Mouse (Mus musculus) ES-CJ7 (cell line): ENCODE results near the gene Nfil3.
A peak's percentile ranks its signal among the peaks of the same experiment; 100 is the strongest.

Experiments used
- DNase-seq: peaks from one replicate; pipeline ENCODE4 v3.0.0; 2011; ENCODE audit warnings: low read depth, low spot score

Nfil3 gene

DNA sequence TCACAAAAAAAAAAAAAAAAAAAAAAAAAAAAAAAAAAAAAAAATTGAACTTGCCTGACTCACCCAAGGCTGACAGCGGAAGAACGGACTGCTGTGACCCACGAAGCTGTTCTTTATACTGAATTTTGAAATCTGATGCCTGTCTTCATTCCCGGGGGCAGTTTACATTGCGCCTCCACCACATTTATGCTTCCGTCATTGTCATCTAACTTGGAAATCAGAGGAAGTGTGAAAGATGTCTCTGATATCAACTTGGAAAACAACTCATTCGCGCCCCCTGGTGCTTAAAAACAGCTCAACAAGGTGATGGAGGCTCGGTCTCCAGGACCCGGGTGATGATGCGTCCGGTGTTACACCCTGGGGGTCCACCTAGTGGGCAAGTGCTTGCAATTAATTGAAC, 1.8 kb upstream of the Nfil3 start:
- DNase-seq = peak; percentile 91

DNA sequence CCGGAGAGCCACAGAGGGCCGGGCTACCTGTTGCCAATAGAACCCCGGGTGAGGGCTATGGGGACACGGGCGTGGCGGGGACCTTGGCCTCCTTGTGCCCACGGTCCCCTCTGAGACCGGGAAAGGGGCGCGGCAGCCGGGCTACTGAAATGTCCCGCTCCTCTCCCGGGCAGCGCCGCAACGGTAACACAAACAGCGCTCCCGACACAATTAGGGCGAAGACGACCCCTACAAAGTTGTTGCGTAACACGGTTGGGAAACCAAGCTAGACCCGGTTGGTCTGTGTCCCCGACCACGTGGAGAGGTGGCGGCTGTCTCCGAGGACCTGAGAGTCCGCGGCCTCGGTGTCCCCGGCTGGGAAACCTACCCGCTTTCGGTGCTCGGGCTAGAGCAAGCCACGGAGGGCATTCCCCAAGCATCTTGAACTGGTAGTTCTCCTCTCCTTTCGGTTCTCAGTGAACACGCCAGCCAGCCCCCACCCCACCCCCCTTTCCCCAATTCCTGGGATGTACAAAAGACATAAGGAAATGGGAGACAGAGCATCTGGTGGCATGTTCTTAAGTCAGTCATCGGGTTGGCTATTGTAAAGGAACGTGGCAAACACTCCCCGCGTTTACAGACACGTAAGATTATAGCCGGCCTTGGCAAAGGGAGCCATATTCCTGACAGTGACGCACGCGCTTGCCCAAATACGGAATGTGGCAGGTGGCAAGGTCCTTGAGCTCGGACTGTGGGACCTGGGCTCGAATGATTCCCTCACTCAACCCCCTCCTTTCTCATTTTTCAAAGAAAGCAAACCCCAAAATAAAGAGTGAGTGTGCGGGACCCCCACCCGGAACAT, 788 bp upstream of the Nfil3 start:
- peak; percentile 26 for DNase-seq

DNA sequence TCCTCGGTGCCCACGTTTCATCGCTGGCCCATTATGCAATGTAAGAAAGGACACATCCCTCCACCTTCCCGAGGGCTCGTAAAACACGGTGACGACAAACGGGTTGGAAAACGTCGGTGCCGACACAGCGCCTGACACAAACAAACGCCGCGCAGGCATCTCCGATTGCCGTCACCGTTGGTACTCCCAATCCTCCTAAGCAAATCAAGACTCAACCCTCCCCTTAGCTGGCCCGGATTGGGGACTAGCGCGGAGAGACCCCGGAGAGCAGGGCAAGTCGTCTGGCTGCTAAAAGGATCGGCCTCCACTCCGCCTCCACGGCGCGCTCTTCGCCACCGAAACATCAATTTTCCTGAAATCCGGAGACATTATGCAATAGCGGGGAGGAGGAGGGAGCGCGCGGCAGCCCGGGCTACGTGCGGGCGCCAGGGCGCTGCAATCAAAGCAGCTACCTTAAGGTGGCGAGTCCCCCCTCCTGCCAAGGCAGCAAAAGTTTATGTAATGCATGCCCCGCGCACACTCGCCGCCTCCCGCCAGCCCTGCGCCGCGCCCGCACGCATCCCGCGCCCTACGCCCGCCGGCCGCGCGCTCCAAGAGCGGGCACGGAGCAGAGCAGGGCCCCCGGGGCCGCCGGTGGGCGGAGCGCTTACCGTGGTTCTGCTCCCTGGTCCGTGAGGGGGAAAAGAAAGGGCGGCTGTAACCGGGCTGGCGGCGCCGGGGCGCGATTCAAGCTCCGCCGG, 492 bp downstream of the Nfil3 start:
- DNase-seq = peak; percentile 65

DNA sequence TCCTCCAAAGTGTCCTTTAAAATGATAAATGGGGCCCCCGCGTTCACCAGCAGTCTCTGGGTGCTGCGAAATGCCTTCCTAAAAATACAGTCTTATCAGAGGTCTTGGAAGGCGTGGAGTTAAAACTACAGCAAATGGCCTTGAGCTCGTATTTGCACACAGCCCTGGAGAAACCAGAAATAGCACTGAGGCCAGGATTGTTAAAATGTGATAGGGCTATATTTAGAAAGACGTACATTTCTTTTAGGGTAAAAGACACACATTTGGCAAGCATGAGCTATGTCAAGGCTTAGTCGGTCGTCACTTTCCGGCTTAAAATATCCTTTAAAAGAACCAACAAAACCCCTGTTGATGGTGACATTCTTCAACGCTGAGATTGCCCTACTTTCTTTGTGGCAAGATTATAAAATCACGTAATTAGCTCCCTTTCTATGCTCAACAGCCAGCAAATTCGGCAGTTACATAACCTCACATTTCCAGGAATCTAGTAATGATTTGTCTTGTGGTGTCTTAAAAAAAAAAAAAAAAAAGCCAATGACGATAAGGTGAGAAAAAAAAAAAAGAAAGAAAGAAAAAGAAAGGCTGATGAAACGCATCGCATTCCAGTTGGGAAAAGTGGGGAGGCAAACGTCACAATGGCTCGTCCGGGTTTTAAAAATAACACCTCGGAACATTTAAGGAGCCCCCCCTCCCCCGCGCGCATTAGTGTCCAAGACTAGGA, 1.4 kb downstream of the Nfil3 start:
- DNase-seq = no peak

DNA sequence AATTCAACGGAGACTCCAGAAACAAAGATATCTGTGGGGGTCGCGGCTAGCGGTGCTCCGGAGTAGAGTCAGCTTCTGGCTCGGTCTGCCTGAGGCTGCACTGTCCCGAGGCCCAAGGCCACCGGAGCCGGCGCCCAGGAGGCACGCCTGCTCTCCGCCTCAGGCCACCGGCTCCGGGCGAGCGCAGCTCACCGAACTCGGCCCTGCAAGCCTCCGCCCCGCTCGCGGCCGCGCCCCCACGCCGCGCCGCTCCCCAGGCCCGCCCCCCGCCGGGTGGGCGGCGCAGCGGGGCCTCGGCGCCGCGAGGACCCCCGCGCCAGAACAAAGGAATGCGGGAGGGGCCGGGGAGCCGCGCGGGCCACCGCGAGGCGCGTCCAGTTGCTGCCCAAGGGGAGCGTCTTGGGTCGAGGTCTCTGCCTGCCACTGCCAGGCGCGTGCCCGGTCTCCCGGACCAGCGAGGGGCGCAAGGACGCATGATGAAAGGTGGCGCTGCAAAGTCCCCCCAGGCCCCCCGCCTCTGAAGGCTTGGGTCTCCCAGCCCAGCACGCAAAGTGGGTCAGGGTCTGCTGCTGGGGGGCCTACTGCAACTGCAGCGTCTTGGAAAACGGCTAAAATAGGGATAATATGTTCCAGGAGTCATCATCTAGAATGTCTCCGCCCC, 2.4 kb downstream of the Nfil3 start:
- DNase-seq = no peak

DNA sequence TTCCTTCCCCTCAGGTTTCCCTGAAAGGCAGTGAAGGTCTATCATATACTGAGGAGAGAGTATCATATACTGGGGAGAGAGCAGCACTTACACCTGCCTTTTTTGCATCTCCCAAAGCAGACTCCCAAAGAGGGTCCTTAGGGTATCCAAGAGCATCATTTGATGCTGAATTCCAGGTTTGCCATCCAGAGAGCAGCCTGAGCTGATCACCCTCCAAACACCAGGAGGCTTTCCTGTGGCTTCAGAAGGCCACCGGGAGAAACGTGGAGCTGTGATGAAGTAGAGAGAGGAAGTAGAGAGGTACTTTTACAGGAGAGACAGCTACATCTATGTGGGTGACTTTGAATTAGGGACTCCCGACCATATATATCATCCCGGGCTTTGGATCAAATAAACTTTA, 3.1 kb downstream of the Nfil3 start:
- DNase-seq = no peak

DNA sequence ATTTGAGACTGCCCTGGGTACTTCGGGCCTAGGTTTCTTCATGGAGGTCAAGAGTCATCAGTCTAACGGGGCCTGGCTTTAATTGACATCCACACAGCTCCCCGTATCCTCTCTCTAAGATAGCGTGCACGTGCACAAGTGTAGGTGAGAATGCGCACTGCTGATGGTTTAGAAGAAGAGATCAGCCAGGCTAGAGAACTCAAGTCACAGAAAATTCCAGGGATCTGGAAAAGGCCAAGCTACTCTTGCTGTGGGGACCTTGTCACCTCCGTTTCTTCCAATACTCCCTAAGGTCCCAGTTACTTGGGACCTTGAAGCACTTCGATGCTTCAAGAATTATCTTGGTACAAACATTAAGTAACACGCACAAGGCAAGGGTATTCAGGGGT, 3.7 kb downstream of the Nfil3 start:
- DNase-seq = no peak

DNA sequence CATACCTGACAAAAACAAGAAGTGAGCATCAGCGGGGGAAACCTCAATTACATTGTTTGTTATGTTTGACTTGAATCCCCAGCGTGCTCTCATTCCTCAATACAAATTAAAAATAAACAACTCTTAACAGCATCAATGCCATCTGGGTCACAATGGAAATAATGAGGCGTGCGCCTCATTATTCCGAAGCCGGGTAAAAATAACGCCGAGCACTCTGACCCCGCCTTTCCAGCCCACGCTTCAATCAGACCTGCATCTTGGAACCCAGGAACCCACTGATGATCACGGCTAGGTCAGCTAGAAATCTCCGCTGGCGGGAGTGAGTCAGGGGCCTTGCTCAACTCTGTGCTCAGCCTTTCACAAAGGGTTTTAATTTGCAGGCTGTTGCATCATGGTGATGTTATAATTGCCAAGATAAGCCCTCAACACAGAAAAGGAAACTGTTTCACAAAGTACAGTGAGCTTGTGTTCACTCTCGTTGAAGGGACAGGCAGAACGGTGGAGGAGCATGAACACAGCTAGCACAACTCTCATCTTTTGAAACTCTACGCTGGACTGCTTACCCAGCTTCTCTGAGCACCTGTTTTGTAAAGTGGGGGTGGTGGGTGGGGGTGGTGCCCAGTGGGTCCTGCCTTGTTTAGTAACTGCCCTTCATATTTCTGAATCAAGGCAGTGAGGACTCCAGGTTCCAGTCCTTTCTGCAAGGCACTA, 4.2 kb downstream of the Nfil3 start:
- no peak for DNase-seq

DNA sequence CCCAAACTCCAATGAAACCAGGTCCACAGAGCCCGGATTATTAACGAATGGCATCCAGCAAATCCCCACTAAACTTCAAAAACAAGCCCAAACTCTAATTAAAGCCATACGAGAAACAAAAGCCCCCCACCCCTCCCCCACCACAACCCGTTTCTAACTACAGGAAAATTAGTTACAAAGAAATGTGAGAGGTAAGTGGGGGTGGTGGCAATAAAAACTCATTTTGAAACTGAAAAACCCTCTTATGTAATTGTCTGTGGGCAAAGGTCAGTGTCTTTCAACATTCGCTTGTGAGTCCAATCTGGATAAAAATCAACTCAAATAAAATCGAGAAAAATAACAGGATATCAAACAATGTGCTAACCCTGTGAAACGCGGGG, 4.8 kb downstream of the Nfil3 start:
- no peak for DNase-seq

DNA sequence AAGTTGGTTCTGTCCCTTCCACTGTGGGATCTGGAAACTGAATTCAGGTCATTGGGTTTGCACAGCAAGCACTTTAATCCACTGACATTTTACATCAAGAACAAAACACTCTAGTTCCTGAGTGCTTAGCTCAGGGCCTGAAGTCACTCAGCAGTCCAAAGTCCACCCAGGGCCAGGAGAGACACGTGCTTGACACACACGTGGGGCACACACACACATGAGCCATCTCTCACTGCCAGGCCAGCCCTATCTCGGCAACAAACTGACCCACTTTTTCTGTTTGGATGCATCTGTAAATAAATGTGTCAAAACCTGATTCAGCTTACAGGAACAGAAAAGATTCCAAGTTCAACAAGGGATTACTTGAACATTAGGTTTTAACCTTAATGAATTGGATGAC, 6.2 kb downstream of the Nfil3 start:
- no peak for DNase-seq

DNA sequence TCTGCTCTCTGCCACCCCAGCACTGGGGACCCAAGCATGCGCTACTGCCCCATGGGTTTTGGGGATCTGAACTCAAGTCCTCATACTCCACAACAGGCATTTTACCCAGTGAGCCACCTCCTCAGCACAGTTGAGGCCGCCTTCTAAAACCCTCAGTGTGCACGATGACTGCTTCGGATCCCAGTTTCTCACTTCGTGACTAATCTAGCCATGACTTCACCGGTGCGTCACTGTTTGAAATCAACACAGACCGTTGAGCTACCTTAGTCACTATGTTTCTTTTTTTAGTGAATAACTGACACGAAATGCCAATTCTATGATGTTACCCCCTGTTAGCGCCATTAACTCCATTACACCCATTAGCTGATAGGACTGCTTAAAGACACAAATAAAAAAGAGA, 7.4 kb downstream of the Nfil3 start:
- no peak for DNase-seq

DNA sequence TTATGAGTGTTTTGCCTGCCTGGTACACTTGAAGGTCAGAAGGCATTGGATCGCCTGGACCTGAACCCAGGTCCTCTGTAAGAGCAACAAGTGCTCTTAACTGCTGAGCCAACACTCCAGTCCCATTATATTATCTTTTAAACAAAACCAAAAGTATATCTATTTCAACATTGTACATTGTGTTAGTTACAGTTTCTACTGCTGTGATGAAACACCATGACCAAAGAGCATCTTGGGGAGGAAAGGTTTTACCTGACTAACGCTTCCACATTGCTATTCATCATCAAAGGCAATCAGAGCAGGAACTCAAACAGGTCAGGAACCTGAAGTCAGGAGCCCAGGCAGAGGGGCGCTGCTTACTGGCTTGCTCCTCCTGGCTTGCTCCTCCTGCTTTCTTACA, 8.2 kb downstream of the Nfil3 start:
- DNase-seq = no peak

DNA sequence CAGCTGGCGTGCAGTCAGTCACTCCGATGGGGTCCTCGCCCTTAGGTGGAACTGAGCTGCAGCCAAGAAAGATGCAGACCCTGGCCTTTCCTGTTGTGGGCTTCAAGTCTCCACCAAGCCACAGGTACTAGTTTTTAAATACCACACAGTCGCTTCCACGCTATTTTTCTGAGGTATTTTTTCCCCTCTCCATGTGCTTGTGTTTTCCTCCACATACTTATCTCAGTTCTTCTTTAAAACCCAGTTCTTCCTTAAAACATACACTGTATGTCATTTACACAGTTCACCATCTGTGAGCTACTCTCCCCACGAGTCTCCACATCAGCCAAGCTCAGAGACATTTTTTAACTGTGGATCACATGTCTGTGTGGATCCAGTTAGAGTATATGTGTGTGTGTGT, 10.0 kb downstream of the Nfil3 start:
- no peak for DNase-seq

DNA sequence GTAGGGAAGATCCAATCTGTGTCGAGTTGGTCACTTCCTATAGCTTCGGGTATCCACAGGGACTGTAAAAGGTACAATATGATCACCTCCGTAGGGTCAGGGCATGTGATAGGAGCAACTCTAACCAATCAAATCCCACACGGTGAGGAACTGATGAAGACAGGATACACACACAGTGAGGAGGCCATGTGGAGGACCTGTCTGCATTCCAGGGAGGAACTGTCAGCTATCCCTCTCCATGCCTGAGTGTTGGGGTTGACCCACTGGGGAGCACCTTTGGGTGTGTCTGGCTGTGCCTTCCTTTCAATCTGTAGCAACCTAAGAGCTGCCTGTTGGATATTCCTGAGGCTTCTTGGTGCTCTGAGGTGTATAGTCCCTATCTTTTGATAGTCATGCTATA, 18.0 kb downstream of the Nfil3 start:
- DNase-seq = no peak

DNA sequence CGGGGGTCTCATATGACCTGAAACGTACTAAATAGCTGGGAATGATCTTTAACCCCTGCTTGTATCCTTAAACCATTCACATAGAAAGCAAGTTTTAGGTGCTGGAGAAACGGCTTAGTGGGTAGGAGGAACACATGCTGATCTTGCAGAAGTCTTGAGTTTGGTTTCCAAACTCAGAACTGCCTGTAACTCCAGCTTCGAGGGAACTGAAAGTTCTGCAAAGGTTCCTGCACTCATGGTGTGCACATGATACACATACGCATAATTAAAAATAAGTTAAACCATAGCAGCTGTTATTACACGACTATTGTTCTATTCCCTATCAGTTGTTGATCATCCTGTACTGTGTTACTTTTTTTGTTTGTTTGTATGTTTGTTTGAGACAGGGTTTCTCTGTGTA, 18.5 kb downstream of the Nfil3 start:
- no peak for DNase-seq

DNA sequence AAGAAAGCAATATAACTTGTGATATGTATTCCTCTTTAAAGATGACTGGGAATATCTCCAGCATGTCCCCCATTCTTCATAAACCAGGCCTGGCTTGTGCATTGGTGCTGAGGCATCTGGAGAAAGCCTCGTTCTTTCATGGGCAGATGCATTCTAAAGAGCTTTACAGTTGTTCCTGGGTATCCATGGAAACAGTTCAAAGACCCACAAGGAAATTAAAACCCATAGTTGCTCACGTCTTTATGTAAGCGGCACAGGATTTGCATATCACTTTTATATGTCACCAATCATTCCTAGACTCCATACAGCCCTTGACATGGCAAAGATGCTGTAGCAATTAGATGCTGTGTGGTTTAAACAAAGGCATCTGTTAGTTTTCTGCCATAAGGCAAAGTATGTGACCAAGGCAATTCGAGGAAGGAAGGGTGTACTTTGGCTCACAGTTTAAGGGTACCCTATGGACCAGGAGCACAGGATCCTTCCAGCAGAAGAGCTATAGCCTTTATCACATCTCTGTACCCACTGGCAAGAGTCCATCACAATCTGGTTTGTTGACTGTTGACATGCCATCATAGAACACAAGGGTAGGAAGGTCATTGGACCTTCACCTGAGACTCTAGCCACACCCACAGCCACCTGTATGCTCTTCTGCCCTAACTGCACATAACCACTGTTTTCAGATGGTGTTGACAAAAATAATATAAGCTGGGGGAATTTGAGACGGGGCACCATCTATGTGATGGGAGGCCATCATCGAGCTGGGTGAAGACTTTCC, 26.9 kb downstream of the Nfil3 start:
- DNase-seq = no peak

DNA sequence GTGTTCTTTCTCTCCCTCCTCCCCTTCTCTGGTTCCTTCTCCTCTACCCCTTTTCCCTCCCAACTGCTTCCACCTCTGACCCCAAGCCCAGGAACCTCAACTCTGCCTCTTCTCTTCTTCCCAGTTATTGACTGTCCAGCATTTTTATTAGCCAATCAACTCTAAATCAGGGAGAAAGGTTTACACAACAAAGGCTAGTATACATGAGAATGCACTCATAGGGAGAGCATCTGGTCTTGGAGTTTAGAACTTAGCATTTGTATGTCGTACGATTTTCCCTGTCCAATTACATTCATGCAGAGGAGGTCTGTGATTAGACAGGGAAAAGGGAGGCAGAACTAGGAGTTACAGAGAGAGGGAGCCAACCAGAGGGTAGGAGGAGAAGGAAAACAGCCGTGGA, 31.7 kb downstream of the Nfil3 start:
- peak; percentile 85 for DNase-seq

DNA sequence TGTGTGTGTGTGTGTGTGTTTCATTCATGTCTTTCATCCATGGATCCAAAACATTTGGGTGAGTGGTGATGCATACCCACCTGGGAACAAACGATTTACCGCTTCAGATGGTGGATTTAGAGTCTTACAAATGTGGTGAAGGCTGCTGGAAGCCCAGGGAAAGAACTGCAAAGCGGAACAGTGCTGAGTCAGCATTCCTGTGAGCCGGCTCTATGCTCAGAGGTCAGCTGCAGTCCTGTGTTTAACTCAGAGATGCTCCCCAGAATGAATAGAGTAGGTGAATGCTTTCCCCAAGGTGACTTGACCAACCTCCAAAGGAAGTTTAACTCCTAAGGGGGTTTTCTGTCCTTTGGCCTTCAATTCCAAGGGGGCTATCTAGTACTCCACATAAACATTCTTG, 33.3 kb downstream of the Nfil3 start:
- peak; percentile 12 for DNase-seq

DNA sequence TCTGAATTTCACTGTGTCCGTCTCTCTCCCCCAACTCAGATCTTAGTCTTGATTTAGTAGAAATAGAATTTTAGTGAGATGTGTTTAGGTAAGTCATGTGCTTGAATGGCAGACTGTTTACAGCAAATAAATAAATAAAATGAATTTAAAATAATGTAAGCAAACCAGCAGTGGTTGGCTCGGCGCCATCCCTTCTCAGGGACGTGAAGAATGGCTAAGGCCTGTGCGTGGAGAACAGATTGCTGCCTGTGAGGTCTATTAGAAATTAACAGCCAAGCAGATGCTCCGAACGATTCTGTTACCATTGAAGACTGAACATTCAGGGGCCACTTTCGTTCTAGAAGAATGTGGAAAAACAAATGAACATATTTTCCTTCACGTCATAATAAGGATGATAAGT, 35.1 kb downstream of the Nfil3 start:
- no peak for DNase-seq

DNA sequence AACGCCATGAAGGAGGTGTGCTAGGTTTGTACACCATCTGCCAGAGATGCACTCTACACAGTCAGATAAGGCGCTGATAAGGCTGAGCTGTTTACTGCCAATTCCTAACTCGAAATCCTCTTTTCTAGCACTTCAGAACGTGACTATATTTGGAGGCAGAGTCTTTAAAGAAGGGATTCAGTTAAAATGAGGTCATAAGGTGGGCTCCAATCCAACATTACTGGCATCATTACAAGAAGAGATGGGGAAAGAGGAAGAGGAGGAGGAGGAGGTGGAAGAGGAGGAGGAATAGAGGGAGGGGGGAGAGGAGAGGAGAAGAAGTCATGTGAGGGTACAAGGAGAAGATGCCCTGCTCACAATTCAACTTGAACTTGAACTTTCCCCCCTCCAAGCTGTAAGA, 36.8 kb downstream of the Nfil3 start:
- no peak for DNase-seq
